ENCODE assay signal across 22 mouse cellular contexts in the genomic region with DNA sequence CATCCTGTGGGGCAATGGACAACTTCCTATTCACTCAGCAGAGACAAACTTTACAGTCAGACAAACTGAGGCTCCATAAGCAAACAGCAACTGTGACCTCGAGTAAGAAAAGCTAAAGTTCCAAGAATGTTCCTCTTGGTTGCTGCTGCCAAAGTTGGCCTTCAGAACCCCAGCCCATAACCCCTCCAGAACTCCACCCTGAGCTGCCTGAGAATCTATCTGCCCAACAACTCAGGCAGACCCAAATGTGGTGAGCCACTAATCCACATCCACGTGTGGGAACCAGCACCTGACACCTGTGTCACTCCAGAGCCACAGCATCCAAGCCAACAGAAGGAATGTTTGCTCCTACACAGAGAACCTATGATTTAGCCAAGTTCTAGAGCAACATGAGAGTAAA. TPM values are rescaled to one million over a fixed set of nuclear protein-coding genes. Genes with fewer than 3 reads are reported as not detected.
DNase-seq lines count a peak whose midpoint lies in the region; ATAC-seq and TF ChIP-seq lines count a peak whose summit lies in the region.
"Had no signal": no experiment of that assay in that cellular context is flagged by ENCODE, and none has a peak within 500 bp of the region (broad histone marks: within the 10 kb centered on the region; RNA-seq: fewer than 3 reads in every experiment).

No protein-coding gene starts in this region.

- no peak for ATAC-seq in heart, embryonic 13.5 days (ENCODE audit: extremely low read depth, insufficient number of reproducible peaks, low FRiP score, low TSS enrichment)
- ATAC-seq in midbrain, postnatal 0 days (ENCODE audit: low FRiP score), result no peak
- ATAC-seq: CD4-positive, CD25-positive, alpha-beta regulatory T cell, adult 4 months; forebrain, embryonic 13.5 days; forebrain, postnatal 0 days; intestine, embryonic 16.5 days had no signal

- H3K27ac ChIP-seq in gastrocnemius, adult 2 months, result peak overlapping the region; percentile 69; the same call in 1 of the 2 replicates
- H3K27ac ChIP-seq in heart, embryonic 13.5 days (replicated peaks), result no peak overlapping the region
- H3K27ac ChIP-seq in midbrain, embryonic 10.5 days (replicated peaks), result no peak overlapping the region
- H3K27ac ChIP-seq in midbrain, postnatal 0 days (ENCODE audit: low read depth, low read length), result no peak overlapping the region
- H3K27ac ChIP-seq: embryonic facial prominence, embryonic 12.5 days; forebrain, embryonic 13.5 days; heart, adult 2 months; heart, embryonic 15.5 days; hindbrain, embryonic 15.5 days had no signal

- WGBS in heart, embryonic 13.5 days, result 47% methylated on average over 2 of the region's 2 CpGs
- 74% methylated on average over 2 of the region's 2 CpGs for WGBS in midbrain, embryonic 10.5 days
- 64% methylated on average over 2 of the region's 2 CpGs for WGBS in midbrain, postnatal 0 days

- no peaks in the 10 kb centered on the region for H3K36me3 ChIP-seq in heart, embryonic 13.5 days
- H3K36me3 ChIP-seq in midbrain, embryonic 10.5 days, result no peaks in the 10 kb centered on the region
- H3K36me3 ChIP-seq in midbrain, postnatal 0 days (ENCODE audit: insufficient read depth, low read length), result no peaks in the 10 kb centered on the region
- H3K36me3 ChIP-seq: embryonic facial prominence, embryonic 12.5 days; heart, embryonic 15.5 days; hindbrain, embryonic 15.5 days had no signal

- peaks cover 80% of the 10 kb centered on the region for H3K4me1 ChIP-seq in heart, embryonic 13.5 days
- H3K4me1 ChIP-seq in midbrain, embryonic 10.5 days, result peaks cover 74% of the 10 kb centered on the region
- peaks cover 14% of the 10 kb centered on the region for H3K4me1 ChIP-seq in midbrain, postnatal 0 days (ENCODE audit: insufficient read depth, low read length)

- no peaks in the 10 kb centered on the region for H3K27me3 ChIP-seq in heart, embryonic 13.5 days (replicated peaks)
- no peaks in the 10 kb centered on the region for H3K27me3 ChIP-seq in midbrain, embryonic 10.5 days (ENCODE audit: low read depth, poor library complexity, severe bottlenecking)
- H3K27me3 ChIP-seq in midbrain, postnatal 0 days (ENCODE audit: insufficient read depth, low read length), result no peaks in the 10 kb centered on the region
- H3K27me3 ChIP-seq: embryonic facial prominence, embryonic 12.5 days; forebrain, embryonic 13.5 days; heart, embryonic 15.5 days; hindbrain, embryonic 15.5 days had no signal

- H3K4me3 ChIP-seq in gastrocnemius, adult 2 months, result no peak overlapping the region
- H3K4me3 ChIP-seq in heart, embryonic 13.5 days, result no peak overlapping the region
- 0 out of 2 replicates have a peak overlapping the region, but pooled peaks have one; percentile 11 for H3K4me3 ChIP-seq in midbrain, embryonic 10.5 days
- no peak overlapping the region for H3K4me3 ChIP-seq in midbrain, postnatal 0 days (ENCODE audit: low read depth, low read length)
- H3K4me3 ChIP-seq: embryonic facial prominence, embryonic 12.5 days; forebrain, embryonic 13.5 days; heart, adult 2 months; heart, embryonic 15.5 days; hindbrain, embryonic 15.5 days had no signal

- H3K9me3 ChIP-seq in heart, embryonic 13.5 days, result no peaks in the 10 kb centered on the region
- no peaks in the 10 kb centered on the region for H3K9me3 ChIP-seq in midbrain, embryonic 10.5 days (replicated peaks)
- no peaks in the 10 kb centered on the region for H3K9me3 ChIP-seq in midbrain, postnatal 0 days (ENCODE audit: low read length)
- H3K9me3 ChIP-seq: embryonic facial prominence, embryonic 12.5 days; forebrain, embryonic 13.5 days; G1E; heart, embryonic 15.5 days; hindbrain, embryonic 15.5 days had no signal

- H3K4me2 ChIP-seq in heart, embryonic 13.5 days, result peak overlapping the region; percentile 99; the same call in 1 of the 2 replicates
- H3K4me2 ChIP-seq in midbrain, postnatal 0 days (ENCODE audit: low read depth, low read length, poor library complexity, severe bottlenecking), result no peak overlapping the region
- H3K4me2 ChIP-seq: embryonic facial prominence, embryonic 12.5 days; hindbrain, embryonic 15.5 days had no signal

- TF ChIP-seq CTCF in gastrocnemius, adult 2 months (IDR thresholded peaks at IDR 0.05), result no peak
- no peak for TF ChIP-seq CTCF in midbrain, postnatal 0 days (IDR thresholded peaks at IDR 0.05)

- DNase-seq in cerebellum, adult 11-12 months, result peak; percentile 17
- DNase-seq in cerebellum, postnatal 36 days, result no peak
- no peak for DNase-seq in gastrocnemius, adult 2 months
- no peak for DNase-seq in gastrocnemius, adult 8-10 months (ENCODE audit: low spot score in 2 of 2)
- no peak for DNase-seq in heart, adult 8-10 months (ENCODE audit: low spot score)
- no peak for DNase-seq in midbrain, embryonic 10.5 days (ENCODE audit: low spot score)
- DNase-seq in midbrain, postnatal 0 days (ENCODE audit: low spot score), result no peak
- DNase-seq: adrenal gland, adult 8-10 months; adrenal gland, postnatal 36 days; B cell, adult 2 months; cerebellum, adult 9-11 months; forebrain, postnatal 0 days; gastrocnemius, postnatal 36 days had no signal

- H3K9ac ChIP-seq in heart, embryonic 13.5 days, result no peak overlapping the region
- H3K9ac ChIP-seq in midbrain, postnatal 0 days (replicated peaks; ENCODE audit: low read length, poor library complexity, severe bottlenecking), result no peak overlapping the region
- H3K9ac ChIP-seq: embryonic facial prominence, embryonic 12.5 days; forebrain, embryonic 13.5 days; forebrain, postnatal 0 days; heart, embryonic 15.5 days; hindbrain, embryonic 15.5 days had no signal

- intact Hi-C loops in gastrocnemius, adult 2 months (cut with DNase I), result no loop called here

RNA-seq across cellular contexts. Expression of a gene that starts 4.0 kb away (rescaled TPM):
- 10 to 100 TPM; 10.5 to 10.9 TPM for total RNA-seq in gastrocnemius, adult 2 months (2021)
- 1 to 10 TPM; 7.2 to 9.6 (median 8.8) TPM for total RNA-seq in gastrocnemius, adult 8-10 months (2022)
- polyA plus RNA-seq in heart, embryonic 13.5 days (2015; fragmentation: Nextera tagmentation; extraction: Ambion mirVana), result 1.7 and 1.9 TPM in 2 replicates
- 10 to 100 TPM; 13.0 to 21.5 (median 16.1) TPM for total RNA-seq in heart, adult 8-10 months (2022)
- polyA plus RNA-seq in midbrain, embryonic 10.5 days (2016; fragmentation: Nextera tagmentation; extraction: Ambion mirVana), result 3.5 and 4.0 TPM in 2 replicates
- 11.4 and 15.0 TPM in 2 replicates for total RNA-seq in midbrain, postnatal 0 days (2014; rRNA removed)
- 2.2 and 2.9 TPM in 2 replicates for polyA plus RNA-seq in midbrain, postnatal 0 days (2015; fragmentation: Nextera tagmentation; extraction: Ambion mirVana)

RNA-seq across cellular contexts. Expression of a gene that starts 52.4 kb away (rescaled TPM):
- total RNA-seq in gastrocnemius, adult 2 months (2021), result 10 to 100 TPM; 46.2 to 48.3 TPM
- total RNA-seq in gastrocnemius, adult 8-10 months (2022), result 10 to 100 TPM; 48.2 to 51.7 (median 50.2) TPM
- polyA plus RNA-seq in heart, embryonic 13.5 days (2015; fragmentation: Nextera tagmentation; extraction: Ambion mirVana), result 4.8 and 5.3 TPM in 2 replicates
- total RNA-seq in heart, adult 8-10 months (2022), result 10 to 100 TPM; 63.9 to 69.4 (median 67.0) TPM
- polyA plus RNA-seq in midbrain, embryonic 10.5 days (2016; fragmentation: Nextera tagmentation; extraction: Ambion mirVana), result 9.4 and 10.4 TPM in 2 replicates
- total RNA-seq in midbrain, postnatal 0 days (2014; rRNA removed), result 113 and 118 TPM in 2 replicates
- 22.0 and 23.6 TPM in 2 replicates for polyA plus RNA-seq in midbrain, postnatal 0 days (2015; fragmentation: Nextera tagmentation; extraction: Ambion mirVana)
